Comparison of ENCODE assay signal across 9 mouse cellular contexts in the genomic region with DNA sequence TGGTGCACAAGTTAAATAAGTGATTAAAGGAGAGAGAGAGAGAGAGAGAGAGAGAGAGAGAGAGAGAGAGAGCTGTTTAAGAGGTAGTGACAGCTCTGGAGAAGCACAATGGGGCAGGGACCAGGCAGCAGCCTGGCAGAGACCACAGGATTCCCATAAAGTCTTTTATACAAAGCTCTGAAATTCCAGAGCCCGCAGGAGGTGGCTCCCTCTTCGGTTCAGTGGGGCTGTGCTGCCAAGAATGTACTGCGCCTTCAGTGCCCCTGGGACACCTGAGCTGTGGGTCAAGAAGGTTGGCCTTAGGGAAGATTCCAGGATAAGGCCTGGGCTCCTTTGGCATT. TPM values are rescaled to one million over a fixed set of nuclear protein-coding genes. Genes with fewer than 3 reads are reported as not detected.
DNase-seq lines count a peak whose midpoint lies in the region; ATAC-seq lines count a peak whose summit lies in the region.
"Had no signal": no experiment of that assay in that cellular context is flagged by ENCODE, and none has a peak within 500 bp of the region (broad histone marks: within the 10 kb centered on the region; RNA-seq: fewer than 3 reads in every experiment).

No protein-coding gene starts in this region.

- H3K27ac ChIP-seq in heart, embryonic 10.5 days: peak overlapping the region; percentile 73

- H3K4me3 ChIP-seq in heart, embryonic 10.5 days: no peak overlapping the region

- no peak for DNase-seq in heart, embryonic 10.5 days (ENCODE audit: low spot score)
- DNase-seq in heart, adult 9 months (ENCODE audit: low spot score in 2 of 2): no peak
- DNase-seq in 3134 (ENCODE audit: extremely low read depth, insufficient read length, low spot score): peak; percentile 21
- peak; percentile 33 for DNase-seq in forelimb bud, embryonic 11.5 days (ENCODE audit: low read depth, low spot score)
- peak; percentile 56 to 70 for DNase-seq in kidney, postnatal 4 days
- DNase-seq in thymus, postnatal 4 days: no peak
- no peak for DNase-seq in adrenal gland, adult 8-10 months
- DNase-seq: cerebellum, adult 9-10 months had no signal

- H3K27me3 ChIP-seq in heart, embryonic 10.5 days (ENCODE audit: insufficient read depth, poor library complexity, severe bottlenecking): no peaks in the 10 kb centered on the region

- WGBS in heart, embryonic 10.5 days: 18% methylated on average over 3 of the region's 3 CpGs

- no peak for ATAC-seq in activated CD4-positive, CD25-positive, alpha-beta regulatory T cell, adult 4 months

- peaks cover 63% of the 10 kb centered on the region for H3K4me1 ChIP-seq in heart, embryonic 10.5 days

- no peaks in the 10 kb centered on the region for H3K9me3 ChIP-seq in heart, embryonic 10.5 days

- H3K36me3 ChIP-seq in heart, embryonic 10.5 days: no peaks in the 10 kb centered on the region

RNA-seq across cellular contexts. Expression of gene Ezr, which starts 30.2 kb away (rescaled TPM):
- 121 and 125 TPM in 2 replicates for polyA plus RNA-seq in heart, embryonic 10.5 days (2016; fragmentation: Nextera tagmentation; extraction: Ambion mirVana)
- polyA plus RNA-seq in activated CD4-positive, CD25-positive, alpha-beta regulatory T cell, adult 4 months (2017; shearing (Covaris generic)): 100 to 1,000 TPM; 112 to 143 TPM
- 10 to 100 TPM; 18.8 to 34.8 (median 23.9) TPM for total RNA-seq in adrenal gland, adult 8-10 months (2022)

Comparison
In these comparisons a context has a peak if more than half of its experiments do, and no peak if none do; other contexts are left out.
1. DNase-seq: peak in 3134 (single experiment), forelimb bud, embryonic 11.5 days (single experiment) and kidney, postnatal 4 days (2 of 2); none in heart, embryonic 10.5 days (single experiment), heart, adult 9 months (0 of 2), thymus, postnatal 4 days (single experiment) and adrenal gland, adult 8-10 months (single experiment).